Mouse (Mus musculus): ENCODE results near the gene Pmm1.

Pmm1 gene

DNA sequence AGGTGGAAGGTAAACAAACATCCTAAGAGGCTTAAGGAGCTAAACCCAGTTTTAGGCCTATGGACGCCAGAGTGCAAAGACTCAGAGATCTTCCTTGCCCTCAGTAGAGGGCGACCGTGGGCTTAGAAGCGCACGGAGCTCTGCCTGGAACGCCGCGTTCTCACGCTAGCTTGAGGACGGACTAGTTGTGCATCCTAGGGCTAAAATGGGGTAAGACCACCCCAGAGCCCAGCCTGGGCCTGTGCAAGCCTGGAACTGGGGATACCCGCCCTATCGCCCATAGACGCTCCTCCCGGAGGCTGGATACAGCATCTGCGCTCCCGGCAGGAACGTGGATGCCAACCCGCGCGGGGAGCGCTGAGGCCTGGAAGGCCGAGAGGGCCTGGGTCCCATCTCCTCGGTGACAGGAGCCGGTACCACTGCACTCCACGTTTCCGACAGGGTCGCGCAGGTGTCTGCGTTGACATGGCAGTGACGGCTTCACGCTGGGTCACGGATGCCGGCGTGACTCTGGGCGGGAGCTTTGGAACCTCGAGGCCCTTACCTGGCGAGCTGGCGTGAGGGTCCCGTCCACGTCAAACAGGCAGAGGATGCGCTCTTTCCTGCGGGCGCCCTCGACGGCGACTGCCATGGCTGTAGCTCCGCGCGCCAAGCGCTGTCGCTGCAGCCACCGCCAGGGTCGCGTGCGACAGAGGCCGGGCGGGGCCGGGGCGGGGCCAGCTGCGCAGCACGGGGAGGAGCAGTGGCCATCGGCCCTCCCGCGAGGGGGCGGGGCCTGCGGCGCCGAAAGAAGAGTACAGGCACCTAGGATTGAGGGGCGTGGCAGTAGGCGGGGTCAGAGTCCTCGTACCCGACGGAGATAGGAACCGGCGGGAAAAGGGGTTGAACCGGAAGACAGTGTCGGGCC lies at the start of gene Pmm1:
Gene Pmm1, minus strand, starts transcription at position 760 of the 907 bp plus-strand sequence.
- TF ChIP-seq GATA4 (IDR thresholded peaks at IDR 0.05; ENCODE audit: insufficient replicate concordance, low read length) = peak; percentile 37; the same call in 1 of the 2 replicates

DNA sequence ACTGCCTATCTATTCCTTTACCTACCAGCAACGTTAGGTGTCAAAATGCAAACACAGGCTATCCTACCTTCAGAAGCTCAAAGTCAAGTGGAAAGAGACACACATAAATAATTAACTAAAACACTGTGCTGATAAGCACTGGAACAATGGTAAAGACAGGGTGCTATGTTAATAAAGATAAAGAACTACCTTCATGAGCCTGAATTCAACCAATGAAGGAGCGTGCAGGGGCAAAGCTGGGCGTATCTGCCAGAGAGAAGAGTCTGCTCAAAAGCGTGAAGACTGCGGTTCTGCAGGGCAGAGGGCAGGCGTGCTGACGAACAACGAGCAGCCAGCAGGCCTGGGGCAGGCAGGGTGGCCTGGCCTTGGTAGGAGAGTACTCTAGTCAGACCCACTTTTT lies 43.5 kb upstream of the Pmm1 start:
- no peak for TF ChIP-seq GATA4 (IDR thresholded peaks at IDR 0.05; ENCODE audit: insufficient replicate concordance, low read length)

DNA sequence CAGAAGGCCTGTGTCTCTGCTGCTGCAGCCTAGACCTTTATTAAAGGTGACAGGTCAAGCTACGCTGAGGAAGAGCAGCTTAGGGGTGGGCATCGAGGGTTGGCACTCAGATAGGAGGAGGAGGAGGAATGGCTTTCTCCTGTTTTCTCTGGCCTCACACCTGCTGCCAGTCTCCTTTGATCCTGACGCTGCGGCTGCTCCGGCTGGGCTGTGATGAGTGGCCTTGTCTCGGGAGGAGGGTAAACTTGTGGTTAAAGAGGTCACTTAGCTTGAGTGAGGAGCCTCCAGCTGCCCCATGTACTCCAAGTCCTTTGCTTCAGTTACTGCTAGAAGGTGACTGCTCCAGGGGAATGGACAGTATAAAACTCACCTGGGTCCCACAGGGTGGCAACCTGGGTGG lies 33.3 kb upstream of the Pmm1 start:
- TF ChIP-seq GATA4 (IDR thresholded peaks at IDR 0.05; ENCODE audit: insufficient replicate concordance, low read length) = no peak

DNA sequence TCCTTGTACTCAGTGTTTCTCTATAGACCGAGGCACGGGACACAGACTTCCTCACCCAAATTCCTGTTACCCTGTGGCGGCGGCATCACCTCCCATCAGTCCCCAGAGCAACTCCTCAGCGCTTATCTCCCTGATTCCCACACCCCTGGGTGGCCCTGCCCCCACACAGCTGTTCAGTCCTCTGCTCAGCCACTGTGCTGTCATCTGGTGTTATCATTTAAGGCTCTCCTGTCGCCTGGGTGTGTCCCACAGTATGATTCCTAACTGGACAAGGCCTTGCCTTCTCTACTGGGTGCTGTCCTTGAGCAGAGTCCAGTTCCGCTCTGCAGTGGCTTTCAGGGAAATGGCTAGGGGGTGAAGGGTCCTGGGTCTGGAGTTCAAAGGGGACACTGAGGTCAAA lies 29.8 kb upstream of the Pmm1 start:
- TF ChIP-seq GATA4 (IDR thresholded peaks at IDR 0.05; ENCODE audit: insufficient replicate concordance, low read length) = no peak

DNA sequence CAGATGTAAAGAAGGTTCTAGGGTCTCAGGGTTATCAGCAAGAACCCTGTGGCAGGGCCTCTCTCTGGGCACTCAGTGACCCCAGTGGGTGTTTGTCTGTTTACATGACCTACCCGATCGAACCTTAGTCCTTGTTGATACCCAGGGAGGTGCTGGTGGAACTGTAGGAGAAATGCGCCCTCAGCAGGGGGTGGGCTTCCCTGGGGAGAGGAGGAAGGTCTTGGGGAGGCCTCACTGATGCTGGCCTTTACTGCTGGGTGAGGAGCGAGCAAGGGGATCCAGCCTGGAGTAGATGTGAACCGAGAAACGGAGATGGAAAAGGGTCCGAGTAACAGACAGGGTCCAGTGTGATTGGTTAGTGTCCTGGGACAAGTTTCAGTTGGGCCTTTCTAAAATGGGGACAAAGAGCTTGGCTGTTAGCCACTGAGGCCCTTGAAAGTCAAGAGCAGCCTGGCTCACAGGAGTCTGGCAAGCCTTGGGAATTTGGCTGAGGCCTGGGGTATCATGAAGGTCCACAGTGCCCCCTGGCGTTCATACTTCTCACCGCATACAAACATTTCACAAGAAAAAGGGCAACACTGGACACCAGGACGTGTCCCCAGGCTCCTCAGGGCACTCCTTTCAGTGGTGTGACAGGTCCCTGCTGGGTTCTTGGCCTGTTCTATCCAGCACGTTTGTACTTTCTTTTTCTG lies 28.8 kb upstream of the Pmm1 start:
- no peak for TF ChIP-seq GATA4 (IDR thresholded peaks at IDR 0.05; ENCODE audit: insufficient replicate concordance, low read length)

DNA sequence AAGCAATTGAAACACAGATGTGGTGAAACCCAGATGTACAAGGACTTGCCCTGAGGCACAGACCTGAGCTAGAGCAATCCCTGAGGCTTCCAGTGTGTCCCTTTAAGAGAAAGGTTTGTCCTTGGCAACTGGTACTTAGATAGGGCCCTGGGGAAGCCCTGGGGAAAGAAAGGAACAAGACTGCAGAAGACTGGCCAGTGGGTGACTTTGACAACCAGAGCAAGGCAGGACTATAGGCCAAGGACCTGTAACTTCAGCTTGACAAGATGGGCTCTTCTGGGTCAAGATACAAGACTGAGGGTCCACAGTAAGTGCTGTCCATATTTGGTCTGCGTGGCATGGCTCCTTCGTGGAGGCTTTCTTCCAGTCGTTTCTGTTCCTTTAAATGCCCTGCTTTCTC lies 26.9 kb upstream of the Pmm1 start, which contains the start of gene Xrcc6:
Gene Xrcc6, plus strand, starts transcription at position 190 of the 400 bp plus-strand sequence.
- TF ChIP-seq GATA4 (IDR thresholded peaks at IDR 0.05; ENCODE audit: insufficient replicate concordance, low read length) = no peak

DNA sequence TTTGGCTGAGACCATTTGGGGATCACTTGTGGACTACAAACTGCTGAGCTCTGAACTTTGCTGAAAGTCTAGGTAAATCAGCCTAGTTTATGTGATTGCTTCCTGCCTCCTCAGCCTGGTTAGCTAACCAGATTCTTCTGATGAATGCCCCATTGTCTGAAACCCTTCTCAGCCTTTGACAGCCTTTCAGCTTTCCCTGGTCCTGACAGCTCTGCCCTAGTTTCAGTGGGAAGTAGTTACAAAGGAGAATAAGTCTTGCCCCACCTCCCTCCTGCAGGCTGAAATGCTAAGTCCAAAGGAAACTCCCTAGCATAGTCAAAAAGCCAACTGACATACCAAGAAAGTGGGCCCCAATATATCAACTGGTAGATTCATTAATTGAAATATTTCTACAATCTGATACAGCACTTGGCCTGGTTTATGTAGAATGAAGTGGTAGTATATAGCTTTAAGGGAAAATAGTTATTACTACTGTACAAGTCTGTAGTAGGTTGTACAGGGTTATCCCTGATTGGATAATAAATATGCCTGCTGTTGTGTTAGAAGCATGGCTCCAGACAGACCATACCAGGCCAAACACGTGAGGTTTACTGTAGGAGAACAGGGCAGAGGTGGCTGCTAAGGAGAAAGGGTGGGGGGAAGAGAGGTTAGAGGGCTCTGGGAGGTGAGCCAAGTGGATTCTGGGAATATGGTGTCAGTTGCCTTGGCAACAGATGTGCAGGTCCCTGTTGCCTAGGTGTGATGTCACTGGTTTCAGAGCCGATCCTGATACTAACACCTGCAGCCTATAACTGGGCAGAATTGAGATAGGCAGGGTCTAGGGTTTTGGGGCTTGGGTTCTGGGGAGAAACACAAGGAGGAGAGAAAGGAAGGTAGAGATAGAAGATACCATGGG lies 24.8 kb upstream of the Pmm1 start:
- TF ChIP-seq GATA4 (IDR thresholded peaks at IDR 0.05; ENCODE audit: insufficient replicate concordance, low read length) = no peak

DNA sequence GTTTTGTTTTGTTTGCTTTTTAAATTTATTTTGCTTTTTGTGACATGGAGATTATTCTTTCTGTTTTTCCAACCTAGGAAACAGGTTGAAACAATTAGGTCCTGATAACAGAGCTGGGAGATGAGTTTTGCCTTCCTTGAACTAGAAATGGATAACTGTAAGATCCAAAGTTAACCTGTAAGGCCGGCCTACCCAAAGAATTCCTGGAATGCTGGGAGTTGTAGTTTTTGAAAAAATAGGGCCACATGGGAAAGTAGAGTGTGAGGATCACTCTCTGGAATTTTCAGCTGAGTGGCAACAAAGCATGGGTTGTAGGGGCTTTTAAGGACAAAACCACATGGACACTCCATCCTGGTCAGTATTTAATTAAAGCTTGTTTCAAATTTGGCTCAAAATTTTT lies 21.4 kb upstream of the Pmm1 start:
- no peak for TF ChIP-seq GATA4 (IDR thresholded peaks at IDR 0.05; ENCODE audit: insufficient replicate concordance, low read length)

DNA sequence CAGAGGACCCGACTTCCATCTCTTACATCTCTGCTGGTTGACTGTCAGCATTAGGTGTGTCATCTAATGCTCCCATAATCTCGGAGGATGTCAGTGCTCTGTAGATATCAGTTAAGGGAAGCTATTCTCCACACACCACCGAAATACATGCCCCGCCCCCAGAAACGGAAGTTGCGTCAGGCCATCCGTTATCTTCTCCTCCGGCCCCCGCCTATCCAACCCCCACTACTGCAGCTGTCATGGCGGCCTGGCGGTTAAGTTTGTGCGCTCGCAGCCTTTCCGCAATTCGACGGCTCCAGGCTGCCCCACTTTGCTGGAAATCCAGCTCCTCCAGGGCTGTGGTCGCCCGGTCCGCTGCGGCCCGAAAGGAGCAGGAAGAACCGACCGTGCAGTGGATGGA lies 19.6 kb upstream of the Pmm1 start, which contains the start of gene 1700029P11Rik:
Gene 1700029P11Rik, plus strand, starts transcription at position 220 of the 400 bp plus-strand sequence.
- TF ChIP-seq GATA4 (IDR thresholded peaks at IDR 0.05; ENCODE audit: insufficient replicate concordance, low read length) = no peak

DNA sequence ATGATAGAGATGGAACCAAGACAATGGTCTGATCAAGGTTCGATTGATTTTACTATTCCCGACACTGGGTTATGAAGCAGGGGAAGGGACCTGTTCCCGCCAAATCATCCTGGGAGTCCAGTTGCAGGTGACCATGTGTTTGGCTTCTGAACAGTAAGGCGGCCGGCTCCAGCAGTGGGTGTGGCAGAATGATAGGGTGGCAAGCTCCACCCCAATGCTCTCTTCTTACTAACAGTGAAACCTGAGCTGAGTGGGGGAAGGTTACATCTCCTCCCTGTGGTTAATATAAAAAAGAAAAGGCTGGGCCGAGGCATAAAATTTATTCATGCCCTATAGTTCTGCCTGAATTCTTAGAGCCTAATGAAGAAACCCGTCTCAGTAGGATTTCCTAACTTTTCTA lies 8.4 kb upstream of the Pmm1 start:
- no peak for TF ChIP-seq GATA4 (IDR thresholded peaks at IDR 0.05; ENCODE audit: insufficient replicate concordance, low read length)

DNA sequence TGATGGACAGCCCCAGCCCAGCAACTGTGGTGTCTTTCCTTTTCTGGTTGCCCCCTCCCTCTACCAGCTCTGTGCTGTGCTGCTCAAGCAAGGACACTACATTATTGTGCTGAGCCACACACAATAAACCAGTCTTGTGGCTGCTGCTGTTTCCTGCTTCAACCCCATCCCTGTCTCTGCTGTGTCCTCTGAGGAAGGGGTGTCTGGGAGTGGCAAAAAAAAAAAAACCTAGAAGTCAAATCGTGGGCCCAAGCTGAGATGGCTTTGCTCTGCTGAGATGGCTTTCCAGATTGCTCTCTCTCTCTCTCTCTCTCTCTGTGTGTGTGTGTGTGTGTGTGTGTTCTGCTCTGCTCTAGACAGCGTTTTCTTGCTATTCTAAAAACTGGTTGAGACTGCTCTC lies 7.7 kb upstream of the Pmm1 start:
- TF ChIP-seq GATA4 (IDR thresholded peaks at IDR 0.05; ENCODE audit: insufficient replicate concordance, low read length) = no peak

DNA sequence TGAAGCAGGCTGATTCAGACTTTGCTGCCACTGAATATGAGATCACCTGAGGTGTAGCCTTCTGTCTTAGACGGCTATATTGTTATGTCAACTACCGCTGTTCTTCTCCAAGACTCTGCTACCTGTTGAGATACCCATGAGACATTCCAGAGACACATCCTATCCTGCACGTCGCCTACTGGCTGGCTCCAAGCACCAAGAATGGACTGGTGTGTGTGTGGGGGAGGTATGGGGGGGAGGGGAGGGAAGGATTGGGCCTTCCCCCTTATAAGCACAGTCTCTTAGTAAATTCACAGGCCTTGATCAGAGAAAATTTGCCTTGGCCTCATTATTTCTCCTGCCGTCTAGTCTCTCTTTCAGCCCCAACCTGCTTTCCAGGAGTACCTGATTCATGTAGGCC lies 7.1 kb upstream of the Pmm1 start:
- TF ChIP-seq GATA4 (IDR thresholded peaks at IDR 0.05; ENCODE audit: insufficient replicate concordance, low read length) = no peak

DNA sequence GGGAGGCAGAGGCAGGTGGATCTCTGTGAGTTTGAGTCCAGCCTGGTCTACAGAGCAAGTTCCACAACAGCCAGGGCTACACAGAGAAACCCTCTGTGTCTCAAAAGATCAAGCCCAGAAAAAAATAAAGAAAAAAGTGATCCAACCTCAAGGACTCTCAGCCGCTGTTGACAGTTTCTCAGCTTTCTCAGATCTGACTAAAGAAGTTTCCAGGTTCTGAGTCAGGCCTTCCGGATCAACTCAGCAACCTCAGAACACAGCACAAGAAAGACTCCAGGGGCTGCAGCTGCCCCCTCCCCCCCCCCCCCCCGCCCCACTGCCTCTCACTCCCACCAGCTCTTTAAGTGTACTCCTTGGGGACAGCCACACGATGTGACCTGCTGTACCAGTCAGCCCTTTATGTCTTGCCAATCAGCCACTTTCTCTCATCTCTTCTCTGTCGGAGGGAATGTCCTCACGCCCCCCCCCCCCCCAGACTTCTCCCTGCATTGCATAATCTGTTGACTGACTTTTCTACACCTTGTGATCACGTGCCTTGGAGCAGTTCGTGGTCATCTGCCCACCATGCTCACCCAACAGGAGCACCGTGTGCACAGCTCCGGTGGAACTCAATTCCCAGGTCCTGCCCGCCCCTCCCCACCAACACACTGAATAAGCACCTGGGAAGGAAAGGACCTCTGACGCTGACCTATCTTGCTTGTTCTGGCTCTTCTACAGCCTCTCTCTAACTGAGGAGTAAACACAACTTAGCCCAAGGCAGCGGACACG lies 5.5 kb upstream of the Pmm1 start:
- no peak for TF ChIP-seq GATA4 (IDR thresholded peaks at IDR 0.05; ENCODE audit: insufficient replicate concordance, low read length)

DNA sequence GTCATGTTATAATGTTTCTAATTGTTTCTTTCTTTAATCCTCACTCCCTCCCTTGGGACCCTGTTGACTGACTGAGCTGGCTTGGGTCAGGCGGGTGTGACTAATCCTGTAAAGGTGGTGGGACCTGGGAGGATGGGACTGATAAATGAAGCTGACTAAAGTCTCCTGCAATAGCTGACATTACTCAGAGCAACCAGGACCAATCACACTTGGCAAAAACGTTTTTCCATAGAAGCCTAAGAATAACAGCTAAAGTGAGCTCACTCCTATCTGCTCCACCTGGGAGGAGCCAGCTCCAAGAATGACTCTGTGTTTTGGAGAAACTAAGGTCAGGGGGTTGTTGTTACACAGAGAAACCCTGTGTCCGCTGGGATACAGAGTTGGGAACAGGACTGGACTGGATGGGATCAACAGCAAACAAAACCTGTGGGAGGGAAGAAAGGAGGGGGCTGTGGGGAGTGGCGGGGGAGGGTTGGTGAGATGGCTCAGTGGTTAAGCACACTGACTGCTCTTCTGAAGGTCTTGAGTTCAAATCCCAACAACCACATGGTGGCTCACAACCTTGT lies 4.3 kb upstream of the Pmm1 start:
- TF ChIP-seq GATA4 (IDR thresholded peaks at IDR 0.05; ENCODE audit: insufficient replicate concordance, low read length) = no peak
